In genomic region chr5:47693478-47693877, GRCm38 (mm10) we compare ENCODE assay signal across 24 mouse cellular contexts.
DNase-seq lines count a peak whose midpoint lies in the region; ATAC-seq and TF ChIP-seq lines count a peak whose summit lies in the region.
"Had no signal": no experiment of that assay in that cellular context is flagged by ENCODE, and none has a peak within 500 bp of the region (broad histone marks: within the 10 kb centered on the region; RNA-seq: fewer than 3 reads in every experiment).

No protein-coding gene starts in this region.

- H3K4me1 ChIP-seq in midbrain, postnatal 0 days (ENCODE audit: insufficient read depth, low read length) = no peaks in the 10 kb centered on the region
- H3K4me1 ChIP-seq in midbrain, embryonic 14.5 days (ENCODE audit: control insufficient read depth, insufficient read depth, low read length) = no peaks in the 10 kb centered on the region
- no peaks in the 10 kb centered on the region for H3K4me1 ChIP-seq in thymus, adult 2 months (replicated peaks; ENCODE audit: control insufficient read depth, insufficient read depth, low read length)
- H3K4me1 ChIP-seq in cerebellum, adult 2 months (ENCODE audit: control insufficient read depth, insufficient read depth, low read length) = no peaks in the 10 kb centered on the region
- H3K4me1 ChIP-seq: embryonic facial prominence, embryonic 12.5 days; heart, embryonic 13.5 days; limb, embryonic 12.5 days; liver, embryonic 15.5 days had no signal

- peak; percentile 44; the same call in 1 of the 2 replicates for ATAC-seq in midbrain, postnatal 0 days (ENCODE audit: low FRiP score)
- no peak for ATAC-seq in midbrain, embryonic 14.5 days (ENCODE audit: low FRiP score, low TSS enrichment)
- ATAC-seq: forebrain, embryonic 14.5 days; hindbrain, embryonic 16.5 days; Patski had no signal

- no peak for TF ChIP-seq CTCF in midbrain, postnatal 0 days (IDR thresholded peaks at IDR 0.05)
- no peak for TF ChIP-seq CTCF in thymus, adult 2 months (IDR thresholded peaks at IDR 0.05; ENCODE audit: borderline replicate concordance, control insufficient read depth, extremely low read depth, insufficient read depth, low read length, poor library complexity)
- TF ChIP-seq CTCF in cerebellum, adult 2 months (IDR thresholded peaks at IDR 0.05; ENCODE audit: borderline replicate concordance, insufficient read depth, low read depth, low read length) = no peak

- H3K27me3 ChIP-seq in midbrain, postnatal 0 days (ENCODE audit: insufficient read depth, low read length) = no peaks in the 10 kb centered on the region
- no peaks in the 10 kb centered on the region for H3K27me3 ChIP-seq in midbrain, embryonic 14.5 days (ENCODE audit: control insufficient read depth, insufficient read depth, low read length)
- no peaks in the 10 kb centered on the region for H3K27me3 ChIP-seq in thymus, adult 2 months (ENCODE audit: control insufficient read depth, insufficient read depth, low read length)
- H3K27me3 ChIP-seq in cerebellum, adult 2 months (ENCODE audit: control insufficient read depth, insufficient read depth, low read length) = no peaks in the 10 kb centered on the region
- H3K27me3 ChIP-seq: embryonic facial prominence, embryonic 12.5 days; heart, embryonic 13.5 days; limb, embryonic 12.5 days; liver, embryonic 15.5 days had no signal

- peak; percentile 56 for DNase-seq in heart, adult 11 months
- no peak for DNase-seq in heart, adult 18-20 months
- no peak for DNase-seq in midbrain, postnatal 0 days (ENCODE audit: low spot score)
- DNase-seq in midbrain, embryonic 14.5 days = no peak
- DNase-seq in kidney, adult 9 months = peak; percentile 60
- DNase-seq in kidney, postnatal 14 days = peak; percentile 6
- no peak for DNase-seq in thymus, adult 2 months
- no peak for DNase-seq in cerebellum, adult 2 months
- DNase-seq: adrenal gland, postnatal 10 days; gastrocnemius, postnatal 14 days; lung, embryonic 14.5 days; lung, postnatal 14 days; right cerebral cortex, postnatal 4 days; thymus, adult 18-20 months; thymus, postnatal 4 days had no signal

- H3K9ac ChIP-seq in midbrain, postnatal 0 days (replicated peaks; ENCODE audit: low read length, poor library complexity, severe bottlenecking) = no peak overlapping the region
- H3K9ac ChIP-seq in midbrain, embryonic 14.5 days (replicated peaks; ENCODE audit: low read length) = no peak overlapping the region
- H3K9ac ChIP-seq: embryonic facial prominence, embryonic 12.5 days; heart, embryonic 13.5 days; limb, embryonic 12.5 days; liver, embryonic 15.5 days; lung, embryonic 14.5 days had no signal

- H3K36me3 ChIP-seq in midbrain, postnatal 0 days (ENCODE audit: insufficient read depth, low read length) = no peaks in the 10 kb centered on the region
- H3K36me3 ChIP-seq in midbrain, embryonic 14.5 days (ENCODE audit: control insufficient read depth, insufficient read depth, low read length) = no peaks in the 10 kb centered on the region
- no peaks in the 10 kb centered on the region for H3K36me3 ChIP-seq in thymus, adult 2 months (ENCODE audit: control insufficient read depth, insufficient read depth, low read length)
- H3K36me3 ChIP-seq: embryonic facial prominence, embryonic 12.5 days; heart, embryonic 13.5 days; limb, embryonic 12.5 days; liver, embryonic 15.5 days had no signal

- no peak for TF ChIP-seq POLR2A in thymus, adult 2 months (IDR thresholded peaks at IDR 0.05; ENCODE audit: control insufficient read depth, extremely low read depth, insufficient read depth, low read length, poor library complexity)
- TF ChIP-seq POLR2A in cerebellum, adult 2 months (IDR thresholded peaks at IDR 0.05; ENCODE audit: borderline replicate concordance, insufficient read depth, low read length) = no peak

- no peak overlapping the region for H3K27ac ChIP-seq in midbrain, postnatal 0 days (ENCODE audit: low read depth, low read length)
- H3K27ac ChIP-seq in midbrain, embryonic 14.5 days (replicated peaks; ENCODE audit: low read depth, low read length) = no peak overlapping the region
- H3K27ac ChIP-seq in thymus, adult 2 months (ENCODE audit: control insufficient read depth, insufficient read depth, low read length) = no peak overlapping the region
- H3K27ac ChIP-seq in cerebellum, adult 2 months (ENCODE audit: insufficient read depth, low read length) = no peak overlapping the region
- H3K27ac ChIP-seq: embryonic facial prominence, embryonic 12.5 days; heart, embryonic 13.5 days; limb, embryonic 12.5 days; liver, embryonic 15.5 days; stomach, postnatal 0 days had no signal

- WGBS in midbrain, postnatal 0 days = 70% methylated on average over 6 of the region's 6 CpGs
- 52% methylated on average over 6 of the region's 6 CpGs for WGBS in midbrain, embryonic 14.5 days
- WGBS in thymus, adult 2 months = 80% methylated on average over 6 of the region's 6 CpGs
- 28% methylated on average over 6 of the region's 6 CpGs for WGBS in cerebellum, adult 2 months

- H3K4me3 ChIP-seq in midbrain, postnatal 0 days (ENCODE audit: low read depth, low read length) = no peak overlapping the region
- H3K4me3 ChIP-seq in midbrain, embryonic 14.5 days (replicated peaks; ENCODE audit: low read depth, low read length) = no peak overlapping the region
- no peak overlapping the region for H3K4me3 ChIP-seq in thymus, adult 2 months (ENCODE audit: control insufficient read depth, insufficient read depth, low read length)
- no peak overlapping the region for H3K4me3 ChIP-seq in cerebellum, adult 2 months (replicated peaks; ENCODE audit: insufficient read depth, low read depth, low read length)
- H3K4me3 ChIP-seq: embryonic facial prominence, embryonic 12.5 days; heart, embryonic 13.5 days; limb, embryonic 12.5 days; liver, embryonic 15.5 days had no signal

- no peaks in the 10 kb centered on the region for H3K9me3 ChIP-seq in midbrain, postnatal 0 days (ENCODE audit: low read length)
- H3K9me3 ChIP-seq in midbrain, embryonic 14.5 days (ENCODE audit: control insufficient read depth, low read length) = no peaks in the 10 kb centered on the region
- H3K9me3 ChIP-seq: embryonic facial prominence, embryonic 12.5 days; heart, embryonic 13.5 days; limb, embryonic 12.5 days; liver, embryonic 15.5 days had no signal

- H3K4me2 ChIP-seq in midbrain, postnatal 0 days (ENCODE audit: low read depth, low read length, poor library complexity, severe bottlenecking) = no peak overlapping the region
- H3K4me2 ChIP-seq in midbrain, embryonic 14.5 days (ENCODE audit: low read length) = no peak overlapping the region
- H3K4me2 ChIP-seq: embryonic facial prominence, embryonic 12.5 days; heart, embryonic 13.5 days; limb, embryonic 12.5 days; liver, embryonic 15.5 days; lung, embryonic 14.5 days; midbrain, embryonic 11.5 days had no signal

Comparison
In these comparisons a context has a peak if more than half of its experiments do, and no peak if none do; other contexts are left out.
1. DNase-seq: peak in heart, adult 11 months (single experiment), kidney, adult 9 months (single experiment) and kidney, postnatal 14 days (single experiment); none in heart, adult 18-20 months (0 of 2), midbrain, postnatal 0 days (single experiment), midbrain, embryonic 14.5 days (single experiment), thymus, adult 2 months (single experiment) and cerebellum, adult 2 months (0 of 2).